Mouse (Mus musculus) induced T-regulatory cell, adult 2 months (primary cell): ENCODE results near the gene Grn.

ENCODE experiments used
- DNase-seq: peaks from one replicate; pipeline ENCODE4 v3.0.0-alpha.2; 2012; ENCODE audit warnings: low read depth

Grn gene

GRCm38 (mm10) chr11:102480111-102480510 lies 50.0 kb downstream of the Grn start:
- no peak for DNase-seq

DNA sequence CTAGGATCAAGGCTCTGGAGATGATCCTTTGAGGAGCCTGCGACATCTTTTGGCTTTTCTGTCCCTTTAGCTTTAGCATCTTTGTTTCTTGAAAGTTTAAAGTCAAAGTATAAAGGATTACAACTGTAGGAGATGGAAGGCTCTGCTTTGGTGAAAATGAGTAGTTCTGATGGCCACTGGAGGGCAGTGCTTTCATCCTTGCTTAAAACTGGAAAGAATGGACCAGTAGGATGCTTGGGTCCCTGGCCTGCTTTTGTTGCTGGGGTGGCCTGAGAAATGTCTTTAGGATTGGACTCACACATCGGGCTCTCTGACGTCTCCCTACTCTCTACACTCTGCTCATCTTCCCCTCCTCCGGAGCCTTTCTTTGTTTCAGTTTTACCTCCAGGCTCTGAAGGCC lies 50.8 kb downstream of the Grn start:
- no peak for DNase-seq

GRCm38 (mm10) chr11:102481779-102482178 lies 51.7 kb downstream of the Grn start:
- no peak for DNase-seq
